Mouse (Mus musculus) CD4-positive helper T cell, adult 2 months (primary cell): ENCODE measurements around the gene 2410002F23Rik.
A peak's percentile ranks its signal among the peaks of the same experiment; 100 is the strongest.
"Not testable (repeated sequence)": the region's sequence is repeated elsewhere in the genome, so short reads cannot be mapped to it uniquely, and the experiment has no call there.

ENCODE experiments used
- DNase-seq: peaks from one replicate; pipeline ENCODE4 v3.0.0-alpha.2; 2012; ENCODE audit warnings: low read depth, missing footprints, low spot score

The 2410002F23Rik gene

GRCm38 (mm10) chr7:44246055-44246983, at the start of gene 2410002F23Rik, which contains the start of gene 1700028J19Rik:
Gene 2410002F23Rik, plus strand, starts transcription at chr7:44246722.
Gene 1700028J19Rik, minus strand, starts transcription at chr7:44246695.
- peak; percentile 91 for DNase-seq

GRCm38 (mm10) chr7:44197891-44198290, 48.6 kb upstream of the 2410002F23Rik start, which contains the start of gene Klk1b3:
Gene Klk1b3, plus strand, starts transcription at chr7:44198191.
- DNase-seq: no peak

GRCm38 (mm10) chr7:44207135-44207534, 39.4 kb upstream of the 2410002F23Rik start, which contains the start of gene Klk1b4:
Gene Klk1b4, plus strand, starts transcription at chr7:44207435.
- not testable (repeated sequence) for DNase-seq

DNA sequence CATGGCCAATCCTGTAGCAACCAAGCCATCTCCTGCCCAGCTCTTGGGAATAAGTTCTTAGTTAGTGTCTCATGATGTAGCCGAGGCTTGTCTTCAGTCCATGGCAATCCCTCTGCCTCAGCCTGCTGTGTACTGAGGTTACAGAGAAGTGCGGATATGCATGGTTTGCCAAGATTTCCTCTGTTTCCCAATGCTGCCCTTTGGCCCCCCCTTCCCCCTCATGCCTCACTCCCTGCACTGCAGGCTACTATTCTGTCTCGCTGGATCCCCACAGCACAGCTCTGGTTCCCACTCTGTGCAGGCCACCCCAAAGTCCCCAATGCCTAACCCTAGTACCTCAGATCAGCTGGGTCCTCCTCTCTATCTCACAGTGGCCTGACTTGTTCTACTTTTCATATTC, 38.2 kb upstream of the 2410002F23Rik start:
- no peak for DNase-seq

DNA sequence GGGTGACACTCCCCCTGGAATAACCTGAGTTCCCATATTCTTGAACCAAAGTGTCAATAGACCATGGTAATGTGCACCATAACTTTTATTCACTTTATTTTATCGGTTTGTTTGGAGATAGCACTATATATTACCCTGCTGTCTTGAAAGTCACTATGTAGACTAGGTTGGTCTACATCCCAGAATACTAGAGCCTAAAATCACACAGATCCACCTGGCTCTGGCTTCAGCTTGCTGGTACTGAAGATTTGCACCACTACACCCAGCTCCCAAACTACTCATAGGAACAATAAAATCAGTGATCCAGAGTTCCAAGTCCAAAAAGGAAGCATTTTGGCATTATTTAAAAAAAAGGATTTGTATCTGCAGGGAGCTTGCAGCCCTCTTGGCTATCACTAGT, 30.9 kb upstream of the 2410002F23Rik start, which contains the start of gene Klk1b5:
TSS of gene Klk1b5 (plus strand) at position 301 of the 400 bp plus-strand sequence.
- DNase-seq: no peak

DNA sequence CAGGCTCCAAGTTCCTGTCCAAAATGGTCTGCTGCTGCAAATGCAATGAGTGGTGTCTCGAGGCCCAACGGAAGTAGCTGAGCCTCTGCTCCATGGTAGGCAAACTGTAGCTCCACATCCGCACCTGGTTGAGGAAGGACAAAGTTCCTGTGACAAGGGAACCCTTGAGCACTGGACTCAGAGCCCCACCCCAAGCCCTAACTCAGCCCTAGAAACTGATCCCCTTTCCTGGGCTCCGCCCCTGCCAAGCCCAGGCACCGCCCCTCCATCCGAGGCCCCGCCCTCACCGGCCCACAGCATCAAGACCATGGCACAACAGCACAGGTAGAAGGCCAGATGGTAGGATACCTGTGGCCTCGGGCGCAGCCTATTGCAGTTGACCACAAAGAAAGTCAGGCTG, 24.9 kb upstream of the 2410002F23Rik start:
- not testable (repeated sequence) for DNase-seq

DNA sequence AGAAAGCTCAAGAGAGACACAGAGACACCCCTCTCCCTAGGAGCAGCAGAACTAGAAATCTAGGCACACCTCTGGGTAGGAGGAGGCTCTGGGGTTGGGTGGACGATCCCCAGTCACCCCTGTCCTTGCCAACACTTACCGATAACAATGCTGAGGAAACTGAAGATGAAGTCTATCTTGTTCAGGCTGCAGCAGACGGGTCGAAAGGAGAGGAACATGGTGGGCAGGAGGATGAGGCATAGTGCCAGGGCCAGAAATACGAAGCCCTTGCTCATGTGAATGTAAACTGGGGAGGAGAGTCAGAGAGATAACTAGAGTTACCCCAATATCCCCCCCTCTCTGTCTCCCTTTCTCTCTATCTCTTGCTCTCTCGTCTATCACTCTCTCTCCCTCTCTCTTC, 24.2 kb upstream of the 2410002F23Rik start:
- DNase-seq: not testable (repeated sequence)

DNA sequence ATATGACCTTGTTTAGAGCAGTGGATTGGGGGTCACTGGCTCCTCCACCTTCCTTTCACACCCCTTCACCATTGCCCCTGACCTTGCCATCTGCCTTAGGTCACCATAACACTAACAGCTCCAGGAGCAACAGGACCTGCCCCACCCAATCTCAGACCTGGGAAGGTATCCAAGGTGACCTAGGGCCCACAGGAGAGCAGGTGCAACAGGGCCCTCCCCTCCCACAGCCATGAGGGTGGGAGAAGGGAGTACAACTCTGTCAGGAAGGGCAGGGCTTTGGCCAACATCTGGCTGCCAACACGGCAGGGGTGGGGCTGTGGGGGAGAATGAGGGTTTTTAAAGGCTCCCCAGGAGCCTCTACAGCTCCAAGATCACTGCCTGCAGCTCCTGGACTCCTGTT, 21.4 kb upstream of the 2410002F23Rik start, which contains the start of gene Klk1:
TSS of gene Klk1 (plus strand) at position 285 of the 400 bp plus-strand sequence.
- no peak for DNase-seq

DNA sequence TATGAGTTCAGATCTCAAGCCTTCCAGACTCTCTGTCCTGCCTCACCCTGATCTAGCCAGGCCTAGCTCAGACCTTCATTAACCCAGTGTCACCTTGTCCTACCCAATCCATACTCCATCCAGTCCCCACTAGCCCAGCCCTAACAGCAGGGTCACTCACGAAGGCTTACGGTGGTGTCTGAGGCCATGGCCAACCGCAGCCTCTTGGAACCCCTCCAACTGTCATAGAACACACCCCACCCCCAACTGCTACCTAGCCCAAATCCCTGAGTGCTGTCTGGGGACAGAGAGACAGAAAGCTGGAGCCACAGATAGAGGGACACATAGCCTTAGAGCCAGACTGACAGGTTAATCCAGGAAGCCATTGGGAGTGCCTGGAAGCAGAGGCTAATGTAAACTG, 10.6 kb upstream of the 2410002F23Rik start, which contains the start of gene Gm36864:
TSS of gene Gm36864 (plus strand) at position 269 of the 400 bp plus-strand sequence.
- DNase-seq: no peak

- DNase-seq: no peak
Measured at GRCm38 (mm10) chr7:44239913-44240312, 6.6 kb upstream of the 2410002F23Rik start.

- DNase-seq: no peak
Measured at GRCm38 (mm10) chr7:44240712-44241111, 5.8 kb upstream of the 2410002F23Rik start.

GRCm38 (mm10) chr7:44241163-44241562, 5.4 kb upstream of the 2410002F23Rik start:
- DNase-seq: no peak

- no peak for DNase-seq
Measured at GRCm38 (mm10) chr7:44244080-44244479, 2.4 kb upstream of the 2410002F23Rik start.

DNA sequence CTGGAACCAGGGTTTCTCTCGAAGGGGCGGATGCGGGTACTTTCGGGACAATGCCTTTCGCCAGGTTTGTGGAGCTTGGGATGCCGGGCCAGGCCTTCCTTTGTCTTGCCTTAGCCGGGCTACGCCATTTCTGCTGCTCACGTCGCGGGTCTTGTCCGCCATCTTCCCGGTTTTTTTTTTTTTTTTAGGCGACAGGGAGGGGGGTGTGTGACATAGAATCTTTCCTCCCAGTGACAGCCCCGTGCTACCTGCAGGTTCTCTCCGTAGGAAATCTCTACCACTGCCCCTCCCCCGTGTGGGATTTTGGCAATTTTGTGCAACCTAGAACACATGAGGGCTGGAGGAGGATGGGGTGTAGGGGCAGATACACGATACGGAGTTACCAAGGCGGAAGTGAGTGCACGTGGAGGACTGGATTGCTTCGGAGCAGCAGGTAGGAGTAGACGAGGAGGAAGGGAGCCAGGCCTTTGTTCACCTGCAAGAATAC, 505 bp downstream of the 2410002F23Rik start:
- DNase-seq: peak; percentile 81

DNA sequence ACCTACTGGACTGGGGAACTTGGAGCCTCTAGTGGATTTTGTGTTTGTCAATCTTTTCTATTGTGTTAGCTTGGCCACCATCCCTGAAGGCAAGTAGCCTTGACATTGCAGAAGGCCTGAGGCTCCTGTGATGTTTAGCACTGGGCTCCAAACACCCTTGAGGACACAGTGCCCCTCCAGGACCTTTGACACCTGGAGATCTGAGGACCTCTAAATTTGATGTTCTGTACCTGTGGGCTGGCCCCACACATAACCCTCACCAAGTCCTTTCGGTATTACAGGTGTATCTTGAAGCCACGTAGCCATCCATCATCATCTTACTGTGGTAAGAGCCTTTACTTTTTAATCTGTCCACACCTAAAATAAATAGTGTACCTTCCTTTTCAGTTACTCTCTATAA, 1.4 kb downstream of the 2410002F23Rik start:
- no peak for DNase-seq

DNA sequence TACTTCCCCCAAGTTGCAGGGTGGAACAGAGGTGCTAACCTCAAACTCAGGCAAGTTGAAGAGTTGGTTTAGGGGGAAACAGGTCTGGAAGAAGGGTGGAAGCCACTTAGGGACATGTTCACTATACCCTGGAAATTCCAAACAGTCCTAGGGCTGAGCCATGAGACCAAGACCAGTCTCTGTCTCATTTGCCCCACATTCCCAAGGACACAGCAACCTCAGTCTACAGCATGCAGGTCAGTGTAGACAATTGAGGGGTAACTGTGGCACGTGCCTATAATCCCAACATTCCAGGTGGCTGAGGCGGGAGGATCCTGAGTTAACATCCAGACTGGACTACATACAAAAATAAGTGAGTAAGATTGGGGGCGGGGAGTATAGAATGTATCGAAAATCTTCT, 2.7 kb downstream of the 2410002F23Rik start:
- DNase-seq: no peak

- not testable (repeated sequence) for DNase-seq
Measured at GRCm38 (mm10) chr7:44250732-44251275, 4.3 kb downstream of the 2410002F23Rik start.

DNA sequence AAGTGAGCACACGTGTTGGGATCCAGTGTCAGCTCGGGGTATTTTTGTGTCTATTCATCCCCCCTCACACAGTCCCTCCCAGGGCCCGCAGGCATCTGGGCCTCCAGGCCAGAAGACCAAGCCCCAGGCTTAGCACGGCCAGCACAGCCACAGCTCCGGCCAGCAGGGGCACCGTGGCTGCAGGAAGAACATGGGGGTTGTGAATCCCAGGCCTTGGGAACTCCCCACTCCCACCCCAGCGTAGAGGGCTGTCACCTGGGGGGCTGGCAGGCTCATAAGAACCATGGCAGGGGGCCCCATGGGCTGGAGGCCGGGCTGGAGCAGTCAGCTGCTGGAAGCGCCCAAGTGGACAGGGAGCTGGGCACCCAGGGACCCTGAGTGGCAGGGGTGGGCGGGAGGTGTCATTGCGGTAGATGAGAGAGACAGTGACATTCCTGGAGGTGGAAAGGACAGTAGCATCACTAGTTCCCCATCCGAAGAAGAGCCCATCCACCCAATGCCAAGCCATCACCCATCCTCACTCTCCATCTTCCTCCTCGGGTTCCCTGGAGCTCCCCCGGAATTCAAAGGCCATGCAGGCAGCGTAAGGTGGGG, 6.6 kb downstream of the 2410002F23Rik start:
- no peak for DNase-seq

DNA sequence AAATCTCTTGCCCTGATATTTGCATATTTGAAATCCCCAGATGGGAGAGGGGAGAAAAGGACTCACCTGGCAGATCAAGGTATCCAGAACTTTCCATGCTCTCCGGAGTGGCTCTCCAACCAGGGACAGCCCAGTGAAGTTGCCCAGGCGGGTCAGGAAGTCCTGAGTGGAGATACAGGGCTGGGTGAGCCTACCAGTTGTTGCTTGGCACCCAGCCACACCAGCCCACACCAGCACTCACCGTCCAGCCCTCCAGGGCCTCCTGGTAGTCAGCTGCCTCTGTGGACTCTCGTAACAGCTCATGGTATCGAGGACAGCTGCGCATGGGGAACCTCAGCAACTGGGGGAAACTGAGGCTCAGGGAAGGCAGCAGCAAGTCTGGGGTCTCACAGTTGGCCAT, 8.4 kb downstream of the 2410002F23Rik start:
- no peak for DNase-seq

DNA sequence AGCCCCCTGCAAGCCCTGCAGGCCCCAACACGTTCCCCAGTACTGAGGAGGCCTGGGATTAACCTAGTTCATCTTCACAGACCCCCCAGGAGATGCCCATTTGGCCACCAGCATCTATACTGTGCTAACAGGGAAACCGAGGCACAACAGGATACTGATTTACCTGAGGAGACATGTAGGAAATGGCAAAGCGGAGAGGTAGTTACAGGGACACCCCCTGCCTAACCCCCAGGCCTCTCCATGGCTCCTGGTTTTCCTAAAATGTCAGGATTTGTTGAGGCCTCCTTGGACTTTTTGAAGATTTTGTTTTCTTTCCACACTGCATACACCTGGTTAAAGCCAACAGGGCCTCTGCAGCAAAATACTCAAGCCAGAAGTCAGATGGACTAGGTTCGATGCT, 10.8 kb downstream of the 2410002F23Rik start, which contains the start of gene Acp4:
TSS of gene Acp4 (minus strand) at position 101 of the 400 bp plus-strand sequence.
- no peak for DNase-seq

DNA sequence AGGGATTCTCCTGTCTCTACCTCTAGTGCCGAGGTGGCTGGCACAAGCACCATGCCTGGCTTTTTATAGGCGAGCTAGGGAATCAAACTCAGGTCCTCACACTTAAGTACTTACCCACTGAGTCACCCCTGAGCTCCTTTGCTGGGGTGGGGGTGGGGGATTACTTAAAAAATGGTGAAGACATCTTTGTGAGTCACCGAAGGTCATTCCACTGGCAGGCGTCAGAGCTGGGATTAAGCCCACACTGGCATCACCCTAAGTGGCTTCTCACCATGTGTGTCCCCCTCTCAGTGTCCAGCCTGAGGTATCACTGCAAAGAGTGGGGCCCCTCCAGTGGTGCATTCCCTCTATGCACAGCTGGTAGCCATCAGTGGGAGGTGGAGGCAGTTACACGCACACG, 13.9 kb downstream of the 2410002F23Rik start:
- no peak for DNase-seq

DNA sequence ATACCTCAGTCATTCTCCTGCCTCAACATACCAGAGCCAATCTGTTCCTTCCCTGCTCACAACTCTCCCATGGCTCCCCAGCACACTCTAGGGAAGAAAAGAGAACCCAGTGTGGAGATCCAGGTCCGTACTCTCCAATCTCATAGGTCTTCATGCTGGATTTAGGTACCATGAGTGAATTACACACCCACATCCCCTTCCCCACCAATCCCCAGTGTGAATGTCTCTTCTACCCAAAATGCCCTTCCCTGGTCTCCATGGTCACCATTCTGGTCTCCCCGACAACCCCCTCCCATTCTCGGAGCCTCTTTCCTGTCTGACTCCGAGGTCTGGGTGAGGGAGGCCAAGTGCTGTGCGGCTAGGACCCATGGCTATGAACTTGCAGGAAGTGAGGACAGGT, 14.6 kb downstream of the 2410002F23Rik start, which contains the start of gene Gm15517:
TSS of gene Gm15517 (plus strand) at position 301 of the 400 bp plus-strand sequence.
- DNase-seq: no peak
